Mouse (Mus musculus) embryonic facial prominence, embryonic 13.5 days (tissue): Measurements from ENCODE around the gene Olfr1013. TPM values are rescaled to one million over a fixed set of nuclear protein-coding genes. Genes with fewer than 3 reads are reported as not detected.

Source experiments
- polyA plus RNA-seq: library from polyadenylated mRNA; unstranded; fragments of >200 nt; fragmentation: Nextera tagmentation; extraction: Ambion mirVana; gene quantifications from 2 replicates; pipeline ENCODE4 v1.2.1, GENCODE M21; 2015

Olfr1013 gene
- polyA plus RNA-seq, 1 experiment from 2014 or later: not detected

Other genes with a start within 250 kb of the Olfr1013 start
- gene 4833423E24Rik, start 248.1 kb upstream of the Olfr1013 start, polyA plus RNA-seq: 1.6 and 2.8 TPM in 2 replicates
- gene Olfr996, start 187.9 kb upstream of the Olfr1013 start, polyA plus RNA-seq: not detected in 2 replicates
- not detected in 2 replicates for gene Olfr998, start 178.2 kb upstream of the Olfr1013 start, polyA plus RNA-seq
- gene Olfr1000, start 155.2 kb upstream of the Olfr1013 start, polyA plus RNA-seq: not detected in 2 replicates
- gene Olfr1002, start 116.4 kb upstream of the Olfr1013 start, polyA plus RNA-seq: not detected in 2 replicates
- not detected in 2 replicates for gene Olfr154, start 102.6 kb upstream of the Olfr1013 start, polyA plus RNA-seq
- gene Olfr1006, start 88.3 kb upstream of the Olfr1013 start, polyA plus RNA-seq: not detected in 2 replicates
- not detected in 2 replicates for gene Olfr1008, start 77.7 kb upstream of the Olfr1013 start, polyA plus RNA-seq
- not detected in 2 replicates for gene Olfr1009, start 51.7 kb upstream of the Olfr1013 start, polyA plus RNA-seq
- not detected in 2 replicates for gene Olfr1012, start 4.3 kb upstream of the Olfr1013 start, polyA plus RNA-seq
- gene Olfr1014, start 5.6 kb downstream of the Olfr1013 start, polyA plus RNA-seq: not detected in 2 replicates
- gene Olfr1015, start 14.9 kb downstream of the Olfr1013 start, polyA plus RNA-seq: not detected in 2 replicates
- gene Olfr1016, start 35.4 kb downstream of the Olfr1013 start, polyA plus RNA-seq: not detected in 2 replicates
- not detected in 2 replicates for gene Olfr1018, start 51.4 kb downstream of the Olfr1013 start, polyA plus RNA-seq
- not detected in 2 replicates for gene Olfr1019, start 78.4 kb downstream of the Olfr1013 start, polyA plus RNA-seq
- not detected in 2 replicates for gene Olfr1020, start 79.9 kb downstream of the Olfr1013 start, polyA plus RNA-seq
- not detected in 2 replicates for gene Olfr1022, start 101.5 kb downstream of the Olfr1013 start, polyA plus RNA-seq
- gene Olfr1023, start 118.5 kb downstream of the Olfr1013 start, polyA plus RNA-seq: not detected in 2 replicates
- not detected in 2 replicates for gene Olfr1024, start 138.0 kb downstream of the Olfr1013 start, polyA plus RNA-seq
- 0.22 TPM in 1 of 2 replicates, not detected in the other for gene Olfr1025-ps1, start 148.1 kb downstream of the Olfr1013 start, polyA plus RNA-seq
- gene Olfr1026, start 154.5 kb downstream of the Olfr1013 start, polyA plus RNA-seq: not detected in 2 replicates
- not detected in 2 replicates for gene Olfr1028, start 183.3 kb downstream of the Olfr1013 start, polyA plus RNA-seq
- gene Olfr1029, start 206.8 kb downstream of the Olfr1013 start, polyA plus RNA-seq: not detected in 2 replicates
- not detected in 2 replicates for gene Olfr1030, start 212.2 kb downstream of the Olfr1013 start, polyA plus RNA-seq
- gene Olfr1031, start 223.2 kb downstream of the Olfr1013 start, polyA plus RNA-seq: not detected in 2 replicates
- not detected in 2 replicates for gene Olfr1032, start 238.4 kb downstream of the Olfr1013 start, polyA plus RNA-seq